Mouse (Mus musculus) brain, adult 2 months (tissue): ENCODE measurements around the gene Naga.
A peak's percentile ranks its signal among the peaks of the same experiment; 100 is the strongest.

Experiments
- DNase-seq: peaks from one replicate; pipeline ENCODE4 v3.0.0; 2011; ENCODE audit warnings: low read depth, low spot score

Gene Naga

DNA sequence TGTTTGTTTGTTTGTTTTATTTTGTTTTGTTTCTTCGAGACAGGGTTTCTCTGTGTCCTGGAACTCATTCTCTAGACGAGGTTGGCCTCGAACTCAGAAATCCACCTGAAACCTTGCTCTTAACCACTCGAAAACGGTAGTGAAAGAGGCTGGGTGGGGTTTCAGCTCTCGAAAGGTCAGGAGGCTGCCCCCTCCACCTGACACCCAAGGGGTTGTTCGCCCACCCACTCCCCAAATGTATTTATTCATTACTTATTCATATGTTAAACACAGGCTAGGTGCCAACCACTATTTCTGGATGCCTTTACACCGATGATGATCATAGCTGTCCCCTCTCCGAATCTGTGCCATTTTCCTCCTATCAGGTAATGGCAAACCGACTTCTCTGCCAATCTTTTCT, 425 bp upstream of the Naga start:
- no peak for DNase-seq

DNA sequence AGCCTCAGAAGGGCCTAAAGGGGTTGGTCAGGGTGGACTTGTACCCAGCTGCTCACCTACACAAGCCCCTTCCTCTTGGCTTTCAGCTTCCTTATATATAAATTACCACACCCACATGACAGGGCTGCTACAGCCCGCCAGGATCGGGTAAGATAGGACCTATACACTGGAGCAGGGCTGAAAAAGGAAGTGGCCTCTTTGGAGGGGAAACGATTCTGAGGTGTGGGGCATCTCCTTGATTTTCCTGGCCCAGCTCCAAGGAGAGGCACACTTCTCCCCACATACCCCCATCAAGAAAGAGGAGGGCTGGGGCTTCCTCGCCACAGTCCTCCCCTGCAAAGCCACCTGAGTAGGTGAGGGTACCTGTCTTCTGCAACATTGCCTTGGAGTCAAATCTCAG, 850 bp downstream of the Naga start:
- no peak for DNase-seq

DNA sequence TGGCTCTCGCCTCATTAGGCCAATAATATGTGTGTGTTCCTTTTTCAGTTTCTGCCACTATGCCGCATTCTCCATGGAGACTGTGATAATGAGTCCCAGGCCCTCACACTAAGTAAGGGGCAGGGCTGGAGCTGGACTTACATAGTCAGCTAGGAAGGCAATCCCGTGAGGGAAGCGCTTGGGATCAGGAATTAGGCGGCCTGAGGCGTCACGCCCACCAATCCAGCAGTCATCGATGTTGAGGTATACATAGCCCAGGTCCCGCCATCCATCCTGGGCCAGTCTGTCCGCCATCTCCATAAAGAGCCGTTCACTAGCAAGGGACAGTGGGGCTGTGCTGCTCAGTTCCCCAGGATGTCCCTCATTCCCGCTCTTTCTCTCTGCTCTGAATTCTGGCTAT, 2.1 kb downstream of the Naga start:
- DNase-seq: no peak

DNA sequence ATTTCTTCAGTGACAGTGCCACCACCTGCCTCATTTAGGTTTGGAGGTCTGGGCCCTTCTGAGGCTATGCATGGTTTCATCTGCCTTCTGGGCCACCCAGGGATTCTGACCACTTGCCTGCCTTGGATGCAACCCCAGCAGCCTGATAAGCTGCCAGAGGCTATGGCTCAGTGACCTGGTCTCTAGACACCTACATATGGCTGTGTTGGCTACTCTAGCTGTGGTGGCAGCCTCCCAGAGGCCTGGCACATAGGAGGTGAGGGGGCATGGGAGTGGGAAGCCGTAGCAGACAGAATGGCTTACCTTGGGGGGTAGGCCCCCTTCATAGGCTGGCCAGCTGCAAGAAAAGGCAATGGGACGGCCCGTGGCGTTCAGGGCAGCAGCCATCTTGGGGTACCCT, 3.5 kb downstream of the Naga start:
- no peak for DNase-seq

DNA sequence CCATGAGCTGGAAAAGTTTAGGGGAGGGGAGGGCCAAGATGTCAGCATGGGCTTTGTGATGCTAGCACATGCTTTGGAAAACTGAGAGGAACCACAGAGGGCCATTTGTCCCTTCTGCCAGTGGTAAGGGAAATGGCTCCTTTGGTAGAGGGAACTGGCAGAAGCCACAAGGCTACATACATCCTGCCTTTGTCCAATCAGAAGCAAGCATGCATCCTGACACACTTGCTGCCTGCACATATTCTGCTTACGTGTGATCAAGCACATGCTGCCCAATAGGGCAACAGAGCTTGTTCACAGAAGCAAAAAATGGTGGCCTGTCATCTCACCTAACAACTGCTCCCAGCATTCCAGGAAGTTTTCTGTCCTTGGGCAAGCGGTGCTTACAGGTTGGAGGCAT, 13.3 kb downstream of the Naga start:
- DNase-seq: no peak

DNA sequence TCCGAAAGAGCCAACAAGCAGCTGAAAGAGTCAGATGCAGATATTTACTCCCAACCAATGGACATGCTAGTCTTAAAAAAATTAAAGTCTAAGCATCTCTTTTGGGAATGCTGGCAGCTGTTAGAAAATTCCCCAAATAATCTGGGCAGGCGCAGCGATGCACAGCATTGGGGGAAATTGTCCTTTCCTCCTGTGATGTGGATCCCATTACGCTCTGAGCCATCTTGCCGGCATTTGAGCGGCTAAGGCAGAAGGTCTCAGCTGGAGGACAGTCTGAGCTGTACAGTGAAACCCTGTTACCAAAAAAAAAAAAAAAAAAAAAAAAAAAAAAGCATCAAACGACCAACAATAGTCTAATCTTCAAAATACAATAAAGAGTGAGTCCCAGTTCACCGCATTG, 16.5 kb downstream of the Naga start:
- DNase-seq: no peak

DNA sequence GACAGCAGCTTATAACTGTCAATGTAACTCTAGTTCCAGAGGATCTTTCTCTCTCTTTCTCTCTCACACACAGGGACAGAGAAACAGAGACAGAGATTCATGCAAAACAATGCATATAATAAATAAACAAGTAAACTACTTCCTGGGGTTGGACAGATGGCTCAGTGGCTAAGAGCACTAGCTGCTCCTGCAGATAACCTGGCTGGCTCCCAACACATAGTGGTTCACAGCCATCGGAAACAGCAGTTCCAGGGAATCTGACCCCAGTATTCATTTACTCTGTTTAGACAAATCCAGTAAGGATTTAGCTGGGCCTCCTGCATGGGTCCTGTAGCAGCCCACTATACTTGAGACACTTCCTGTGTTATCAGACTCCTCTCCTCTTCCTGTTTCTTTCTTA, 19.1 kb downstream of the Naga start:
- DNase-seq: no peak

DNA sequence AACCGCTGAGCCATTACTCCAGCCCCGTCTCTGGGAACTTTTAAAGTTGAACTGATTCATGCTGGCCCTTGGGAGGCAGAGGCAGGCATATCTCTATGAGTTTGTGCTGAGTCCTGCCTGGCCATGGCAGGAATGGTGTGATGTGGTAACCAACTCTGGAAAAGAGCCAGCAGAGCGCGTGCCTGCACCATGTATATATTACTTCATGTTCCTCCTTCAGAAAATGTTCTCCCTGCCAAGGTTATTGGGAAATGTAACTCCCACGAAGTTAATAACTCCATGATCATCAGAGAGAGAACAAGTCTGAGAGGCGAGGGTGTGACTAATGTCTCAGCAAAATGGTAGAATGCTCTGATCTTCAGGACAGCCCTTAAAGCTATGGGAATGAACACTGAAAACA, 20.9 kb downstream of the Naga start:
- peak; percentile 17 for DNase-seq

DNA sequence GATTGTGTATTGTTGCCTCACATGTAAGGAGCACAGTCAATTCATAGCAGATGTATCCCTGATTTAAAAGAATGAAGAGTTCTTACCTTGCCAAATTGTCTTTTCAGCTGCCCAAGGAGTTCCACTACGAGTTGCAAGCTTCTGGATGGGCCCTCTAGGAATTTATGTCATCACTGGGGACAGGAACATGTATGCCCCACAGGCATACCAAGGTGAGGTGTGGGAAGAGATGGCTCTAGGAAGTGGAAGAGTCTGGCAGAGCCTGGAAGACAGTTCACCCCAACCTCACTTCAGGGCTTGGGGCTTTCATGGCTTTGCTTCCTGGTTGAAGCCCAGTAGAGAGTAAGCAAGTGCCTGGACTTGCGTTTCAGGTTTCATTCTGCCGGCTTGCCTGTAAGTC, 30.3 kb downstream of the Naga start:
- no peak for DNase-seq

DNA sequence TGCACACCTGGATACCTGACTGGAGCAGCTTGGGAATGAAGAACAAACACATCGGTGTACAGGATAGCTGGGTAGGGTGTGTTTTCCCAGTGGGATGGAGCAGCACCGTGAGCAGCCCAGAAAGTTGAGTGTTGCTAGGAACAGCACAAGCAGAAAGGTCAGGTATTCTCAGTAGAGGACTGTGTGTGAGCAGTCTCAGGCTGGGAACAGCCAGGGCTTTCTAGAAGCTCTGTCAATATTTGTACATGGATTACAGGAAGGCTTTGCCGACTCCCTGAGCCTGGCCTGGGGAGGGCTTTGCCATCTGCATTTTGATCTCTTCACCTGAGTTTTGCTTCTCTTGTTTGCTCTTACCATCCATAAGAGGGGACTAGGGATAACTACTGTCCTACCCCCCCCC, 31.6 kb downstream of the Naga start:
- no peak for DNase-seq

DNA sequence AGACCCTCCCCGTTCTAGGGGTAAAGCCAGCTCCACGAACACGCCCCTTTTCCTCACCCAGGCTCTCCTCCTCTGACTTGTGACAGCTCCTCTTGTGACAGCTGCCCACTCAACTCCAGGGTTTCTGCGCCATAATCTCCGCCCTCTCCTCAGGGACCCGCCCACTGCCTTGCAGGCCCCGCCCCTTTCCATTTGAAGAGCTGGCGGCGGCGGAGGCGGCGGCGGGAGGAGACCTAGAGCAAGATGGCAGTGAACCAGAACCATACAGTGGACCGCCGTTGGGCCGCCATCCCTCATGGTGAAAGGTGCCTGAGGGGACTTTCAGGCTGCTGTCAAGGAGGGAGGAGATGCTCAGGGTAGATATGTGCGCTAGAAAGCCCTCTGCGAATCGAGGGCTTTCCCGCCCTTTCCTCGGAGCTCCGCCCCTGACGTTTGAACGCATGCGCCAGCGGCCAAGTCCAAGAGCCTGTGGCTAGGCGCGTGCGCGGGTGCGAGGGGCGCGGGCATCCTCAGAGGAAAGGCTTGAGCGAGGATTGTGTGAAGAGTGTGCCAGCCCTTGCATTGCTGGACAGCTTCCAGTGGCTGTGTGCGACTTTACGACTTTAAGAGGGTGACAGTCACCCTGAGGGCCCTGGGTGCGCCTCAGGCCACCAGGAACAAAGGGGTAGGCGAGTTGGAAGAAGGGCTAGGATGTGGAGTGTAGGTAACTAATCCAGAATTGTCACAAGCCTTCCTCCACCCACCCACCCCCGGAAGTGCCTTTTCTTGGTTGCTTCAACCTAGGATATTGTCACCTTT, 39.8 kb downstream of the Naga start, which contains the start of gene Wbp2nl:
Gene Wbp2nl (plus strand): TSS at position 191 of the 798 bp plus-strand sequence.
- DNase-seq: no peak

DNA sequence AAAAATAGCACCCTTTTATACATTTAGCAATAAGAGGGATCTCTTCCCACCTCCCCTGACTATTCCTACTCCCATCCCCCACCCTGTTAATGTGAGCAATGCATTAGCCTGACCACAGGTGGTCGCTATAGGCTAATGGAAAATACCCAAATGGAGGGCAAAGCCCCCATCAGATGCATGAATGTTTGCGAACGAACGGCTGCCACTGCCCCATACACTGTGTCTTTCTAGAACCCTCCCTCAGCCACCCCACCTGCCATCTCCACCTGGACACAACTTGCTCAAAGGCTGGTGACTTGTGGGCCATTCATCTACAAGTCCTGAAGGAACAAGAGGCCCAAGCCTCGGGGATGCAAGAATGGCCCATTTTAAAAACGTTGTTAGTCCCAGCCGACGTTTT, 44.7 kb downstream of the Naga start:
- no peak for DNase-seq

DNA sequence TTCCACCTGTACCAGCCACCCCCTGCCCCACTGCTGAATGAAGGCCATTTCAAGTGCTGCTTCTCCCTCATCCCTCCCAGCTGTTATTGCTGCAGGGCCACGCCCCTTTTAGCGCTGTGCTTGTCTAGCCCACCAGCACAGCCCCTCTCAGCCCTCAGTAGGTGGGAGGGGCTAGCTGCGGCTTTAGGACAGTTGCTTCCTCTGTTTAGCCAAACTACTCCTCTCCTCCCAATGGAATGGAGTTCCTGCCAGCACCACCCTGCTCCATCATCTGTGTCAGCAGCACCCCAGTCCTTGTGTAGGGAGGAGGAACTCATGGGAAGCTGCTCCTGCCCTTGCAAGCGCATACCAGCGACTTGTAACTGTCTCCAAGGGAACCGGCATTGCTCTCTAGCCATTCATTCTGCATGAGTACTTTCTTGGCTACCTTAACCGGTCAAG, 45.4 kb downstream of the Naga start:
- DNase-seq: peak; percentile 59

DNA sequence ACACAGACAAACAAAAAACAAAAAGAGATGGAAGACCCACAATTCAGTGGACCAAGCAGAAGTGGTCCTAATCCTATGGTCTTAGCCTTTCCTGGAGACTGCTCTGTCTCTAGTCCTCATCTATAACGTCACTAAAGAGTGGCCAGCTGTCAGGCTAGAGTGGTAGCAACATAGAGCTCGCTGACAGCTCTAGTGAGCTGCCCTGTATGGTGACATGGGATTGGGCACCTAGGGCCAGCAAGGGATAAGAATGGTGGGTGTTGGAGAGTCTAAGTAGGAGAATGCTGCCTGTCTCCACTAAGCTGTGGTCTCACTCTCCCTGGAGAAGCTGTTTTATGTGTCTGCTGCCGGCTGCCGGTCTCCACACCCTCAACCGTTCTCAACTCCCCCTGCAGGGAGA, 45.9 kb downstream of the Naga start:
- DNase-seq: no peak

DNA sequence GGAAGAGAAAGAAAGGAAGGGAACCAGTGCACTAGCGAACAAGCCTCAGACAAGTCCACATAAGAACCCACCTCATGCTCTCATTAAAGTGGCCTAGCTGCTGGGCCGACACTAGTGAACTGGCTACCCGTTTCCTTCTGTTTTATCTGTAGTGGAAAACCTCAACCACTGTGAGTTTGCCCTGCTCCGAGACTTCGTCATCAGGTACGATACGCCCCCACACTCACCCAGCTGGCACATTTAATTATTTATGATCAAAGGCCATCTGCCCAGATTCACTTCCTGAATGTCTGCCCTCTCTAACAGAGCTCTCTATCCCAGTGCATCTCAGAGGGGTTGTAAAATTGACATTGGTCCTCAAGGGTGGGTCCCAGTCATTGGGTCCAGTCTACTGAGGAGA, 48.5 kb downstream of the Naga start:
- DNase-seq: no peak

DNA sequence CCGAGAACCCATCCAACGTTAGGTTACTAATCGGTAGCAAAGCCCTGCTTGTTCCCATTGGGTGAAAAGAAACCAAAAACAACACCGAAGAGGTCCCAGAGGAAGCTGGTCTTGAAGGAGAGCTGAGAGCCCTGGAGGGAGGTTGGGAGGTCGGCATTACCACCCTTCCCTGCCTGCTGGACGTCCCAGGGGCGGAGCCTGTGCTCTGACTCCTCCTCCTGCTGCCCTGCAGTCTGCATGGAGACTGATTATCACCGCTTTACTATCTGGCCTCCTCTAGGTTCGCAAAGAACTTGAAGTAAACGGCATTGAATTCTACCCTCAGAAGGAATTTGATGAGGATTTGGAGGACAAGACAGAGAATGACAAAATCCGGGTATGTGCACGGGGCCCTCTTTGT, 52.6 kb downstream of the Naga start:
- DNase-seq: no peak

DNA sequence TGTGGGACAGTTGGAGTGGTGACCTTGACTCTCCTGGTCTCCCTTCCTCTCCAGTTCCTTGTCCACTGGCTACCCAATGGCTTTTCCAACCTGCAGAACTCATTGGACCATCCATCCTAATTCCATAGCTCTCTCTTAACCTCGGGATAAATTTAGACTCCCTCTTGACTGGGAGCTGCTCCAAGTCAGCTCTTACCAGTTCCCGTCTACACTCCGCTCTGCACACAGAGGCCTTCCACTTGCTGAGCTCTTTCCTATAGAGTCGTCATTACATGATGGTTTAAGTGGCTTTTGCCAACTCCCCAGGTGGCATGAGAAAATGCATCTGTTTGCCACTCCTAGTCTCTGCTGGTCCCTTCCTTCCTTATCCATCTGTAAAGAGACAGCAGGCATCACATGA, 58.1 kb downstream of the Naga start:
- DNase-seq: peak; percentile 54
